Mouse (Mus musculus) forebrain, embryonic 10.5 days (tissue): ENCODE data around the gene Ica1l. TPM values are rescaled to one million over a fixed set of nuclear protein-coding genes. Genes with fewer than 3 reads are reported as not detected.

ENCODE experiments used
- DNase-seq: peaks from one replicate; pipeline ENCODE4 v3.0.0-alpha.2; 2017; ENCODE audit warnings: low spot score; ENCODE audit errors: extremely low spot score
- H3K27ac ChIP-seq: fragments of 300-500 bp; sonication (generic); 2 replicates; pipeline ENCODE4 v1.5.1; 2016; ENCODE audit warnings: mild to moderate bottlenecking
- H3K27me3 ChIP-seq: fragments of 300-500 bp; sonication (generic); 2 replicates; pipeline ENCODE4 v1.6.1; 2016; ENCODE audit warnings: mild to moderate bottlenecking; ENCODE audit not compliant: poor library complexity, severe bottlenecking
- H3K36me3 ChIP-seq: fragments of 300-500 bp; sonication (generic); replicated peaks from 2 replicates; pipeline ENCODE4 v1.6.1; 2016; ENCODE audit warnings: mild to moderate bottlenecking, moderate library complexity
- H3K4me1 ChIP-seq: fragments of 300-500 bp; sonication (generic); 2 replicates; pipeline ENCODE4 v1.6.1; 2016
- H3K4me3 ChIP-seq: fragments of 300-500 bp; sonication (generic); 2 replicates; pipeline ENCODE4 v1.5.1; 2016; ENCODE audit warnings: mild to moderate bottlenecking, moderate library complexity
- H3K9me3 ChIP-seq: fragments of 300-500 bp; sonication (generic); 2 replicates; pipeline ENCODE4 v1.6.1; 2016; ENCODE audit warnings: mild to moderate bottlenecking, moderate library complexity
- WGBS: fragments of 180-500 bp; shearing (Covaris S2); methylation state at CpG from one replicate; pipeline ENCODE4 v1.1.7; 2016; 5-methylcytosine and 5-hydroxymethylcytosine counted together
- polyA plus RNA-seq: library from polyadenylated mRNA; unstranded; fragments of >200 nt; fragmentation: Nextera tagmentation; extraction: Ambion mirVana; gene quantifications from 2 replicates; pipeline ENCODE4 v1.2.1, GENCODE M21; 2016

The Ica1l gene
- polyA plus RNA-seq, 1 experiment from 2014 or later = 1.3 TPM

GRCm38 (mm10) chr1:60013779-60014178 lies 29.2 kb downstream of the Ica1l start:
- Histone ChIP-seq H3K36me3 (no peaks in the 10 kb centered on the region), H3K27me3 (no peaks in the 10 kb centered on the region), H3K4me3 (no peak overlapping the region), H3K9me3 (no peaks in the 10 kb centered on the region), H3K4me1 (no peaks in the 10 kb centered on the region), H3K27ac (no peak overlapping the region)
- DNase-seq = no peak
- 93% methylated on average over 10 of the region's 10 CpGs for WGBS

- DNase-seq = no peak
- no peaks in the 10 kb centered on the region for H3K9me3 ChIP-seq
- no peak overlapping the region for H3K4me3 ChIP-seq
- no peaks in the 10 kb centered on the region for H3K4me1 ChIP-seq
- H3K36me3 ChIP-seq = no peaks in the 10 kb centered on the region
- 86% methylated on average over 2 of the region's 2 CpGs for WGBS
- H3K27ac ChIP-seq = no peak overlapping the region
- H3K27me3 ChIP-seq = no peaks in the 10 kb centered on the region
Measured at GRCm38 (mm10) chr1:60008743-60009142, 34.2 kb downstream of the Ica1l start.

- H3K4me1 ChIP-seq = no peaks in the 10 kb centered on the region
- WGBS = 93% methylated on average over 10 of the region's 10 CpGs
- H3K27ac ChIP-seq = no peak overlapping the region
- H3K9me3 ChIP-seq = no peaks in the 10 kb centered on the region
- no peak for DNase-seq
- H3K27me3 ChIP-seq = no peaks in the 10 kb centered on the region
- H3K4me3 ChIP-seq = no peak overlapping the region
- no peaks in the 10 kb centered on the region for H3K36me3 ChIP-seq
Measured at GRCm38 (mm10) chr1:60007337-60007736, 35.6 kb downstream of the Ica1l start.

- no peak for DNase-seq
Measured at GRCm38 (mm10) chr1:60000319-60000718, 42.7 kb downstream of the Ica1l start.

GRCm38 (mm10) chr1:59997352-59997751 lies 45.6 kb downstream of the Ica1l start:
- WGBS = 84% methylated on average over 5 of the region's 5 CpGs

More at GRCm38 (mm10) chr1:60000319-60000718, 42.7 kb downstream of the Ica1l start:
- H3K27ac ChIP-seq = no peak overlapping the region
- no peaks in the 10 kb centered on the region for H3K27me3 ChIP-seq
- no peaks in the 10 kb centered on the region for H3K4me1 ChIP-seq
- no peaks in the 10 kb centered on the region for H3K36me3 ChIP-seq
- 67% methylated on average over 2 of the region's 2 CpGs for WGBS
- no peak overlapping the region for H3K4me3 ChIP-seq
- H3K9me3 ChIP-seq = no peaks in the 10 kb centered on the region

GRCm38 (mm10) chr1:59995646-59996045 lies 47.3 kb downstream of the Ica1l start:
- no peaks in the 10 kb centered on the region for H3K9me3 ChIP-seq
- no peak overlapping the region for H3K27ac ChIP-seq
- H3K27me3 ChIP-seq = no peaks in the 10 kb centered on the region
- WGBS = 41% methylated on average over 3 of the region's 3 CpGs
- peaks cover 15% of the 10 kb centered on the region for H3K36me3 ChIP-seq
- no peaks in the 10 kb centered on the region for H3K4me1 ChIP-seq
- no peak for DNase-seq
- H3K4me3 ChIP-seq = no peak overlapping the region

More at GRCm38 (mm10) chr1:59997352-59997751, 45.6 kb downstream of the Ica1l start:
- 0 out of 2 replicates have a peak, but pooled peaks cover under 1% of the 10 kb centered on the region for H3K36me3 ChIP-seq
- H3K27me3 ChIP-seq = no peaks in the 10 kb centered on the region
- DNase-seq = no peak
- no peak overlapping the region for H3K27ac ChIP-seq
- H3K4me3 ChIP-seq = no peak overlapping the region
- H3K9me3 ChIP-seq = no peaks in the 10 kb centered on the region
- no peaks in the 10 kb centered on the region for H3K4me1 ChIP-seq

- no peak overlapping the region for H3K4me3 ChIP-seq
- no peaks in the 10 kb centered on the region for H3K4me1 ChIP-seq
- 94% methylated on average over 3 of the region's 3 CpGs for WGBS
- H3K27ac ChIP-seq = no peak overlapping the region
- H3K9me3 ChIP-seq = peaks cover 4% of the 10 kb centered on the region; the same call in 1 of the 2 replicates
- H3K27me3 ChIP-seq = no peaks in the 10 kb centered on the region
- H3K36me3 ChIP-seq = peaks cover 67% of the 10 kb centered on the region
- DNase-seq = no peak
Measured at GRCm38 (mm10) chr1:59987399-59988040, 55.5 kb downstream of the Ica1l start.

GRCm38 (mm10) chr1:59986626-59987025 lies 56.4 kb downstream of the Ica1l start:
- Histone ChIP-seq H3K36me3 (peaks cover 68% of the 10 kb centered on the region), H3K27ac (no peak overlapping the region), H3K4me3 (no peak overlapping the region), H3K4me1 (no peaks in the 10 kb centered on the region), H3K9me3 (peaks cover 4% of the 10 kb centered on the region; the same call in 1 of the 2 replicates), H3K27me3 (no peaks in the 10 kb centered on the region)
- no peak for DNase-seq

GRCm38 (mm10) chr1:59967291-59967690 lies 75.7 kb downstream of the Ica1l start:
- WGBS = 86% methylated on average over 4 of the region's 4 CpGs
- no peak for DNase-seq
- Histone ChIP-seq H3K4me1 (peaks cover 10% of the 10 kb centered on the region), H3K36me3 (peaks cover 59% of the 10 kb centered on the region), H3K4me3 (no peak overlapping the region), H3K27ac (no peak overlapping the region), H3K9me3 (no peaks in the 10 kb centered on the region), H3K27me3 (no peaks in the 10 kb centered on the region)

- no peak for DNase-seq
- Histone ChIP-seq H3K4me1 (peaks cover 10% of the 10 kb centered on the region), H3K36me3 (peaks cover 59% of the 10 kb centered on the region), H3K27ac (no peak overlapping the region), H3K27me3 (no peaks in the 10 kb centered on the region), H3K4me3 (no peak overlapping the region), H3K9me3 (no peaks in the 10 kb centered on the region)
- 91% methylated on average over 6 of the region's 6 CpGs for WGBS
Measured at GRCm38 (mm10) chr1:59966171-59966785, 76.7 kb downstream of the Ica1l start.

GRCm38 (mm10) chr1:59959941-59960340 lies 83.0 kb downstream of the Ica1l start:
- H3K4me1 ChIP-seq = no peaks in the 10 kb centered on the region
- no peaks in the 10 kb centered on the region for H3K9me3 ChIP-seq
- DNase-seq = no peak
- no peak overlapping the region for H3K4me3 ChIP-seq
- H3K27me3 ChIP-seq = no peaks in the 10 kb centered on the region
- H3K36me3 ChIP-seq = peaks cover 62% of the 10 kb centered on the region
- no peak overlapping the region for H3K27ac ChIP-seq
- WGBS = 92% methylated on average over 1 of the region's 1 CpGs

GRCm38 (mm10) chr1:59957206-59957605 lies 85.8 kb downstream of the Ica1l start:
- no peaks in the 10 kb centered on the region for H3K27me3 ChIP-seq
- no peaks in the 10 kb centered on the region for H3K9me3 ChIP-seq
- no peak overlapping the region for H3K4me3 ChIP-seq
- WGBS = 82% methylated on average over 3 of the region's 3 CpGs
- DNase-seq = no peak
- no peaks in the 10 kb centered on the region for H3K4me1 ChIP-seq
- no peak overlapping the region for H3K27ac ChIP-seq
- peaks cover 47% of the 10 kb centered on the region for H3K36me3 ChIP-seq

- Histone ChIP-seq H3K27me3 (no peaks in the 10 kb centered on the region), H3K36me3 (peaks cover 25% of the 10 kb centered on the region), H3K4me3 (no peak overlapping the region), H3K4me1 (peaks cover 10% of the 10 kb centered on the region), H3K27ac (no peak overlapping the region), H3K9me3 (no peaks in the 10 kb centered on the region)
- DNase-seq = no peak
- 93% methylated on average over 4 of the region's 4 CpGs for WGBS
Measured at GRCm38 (mm10) chr1:59947509-59947908, 95.5 kb downstream of the Ica1l start.
